Mouse (Mus musculus): ENCODE measurements around the gene Dpp4.
A peak's percentile ranks its signal among the peaks of the same experiment; 100 is the strongest.

The Dpp4 gene

DNA sequence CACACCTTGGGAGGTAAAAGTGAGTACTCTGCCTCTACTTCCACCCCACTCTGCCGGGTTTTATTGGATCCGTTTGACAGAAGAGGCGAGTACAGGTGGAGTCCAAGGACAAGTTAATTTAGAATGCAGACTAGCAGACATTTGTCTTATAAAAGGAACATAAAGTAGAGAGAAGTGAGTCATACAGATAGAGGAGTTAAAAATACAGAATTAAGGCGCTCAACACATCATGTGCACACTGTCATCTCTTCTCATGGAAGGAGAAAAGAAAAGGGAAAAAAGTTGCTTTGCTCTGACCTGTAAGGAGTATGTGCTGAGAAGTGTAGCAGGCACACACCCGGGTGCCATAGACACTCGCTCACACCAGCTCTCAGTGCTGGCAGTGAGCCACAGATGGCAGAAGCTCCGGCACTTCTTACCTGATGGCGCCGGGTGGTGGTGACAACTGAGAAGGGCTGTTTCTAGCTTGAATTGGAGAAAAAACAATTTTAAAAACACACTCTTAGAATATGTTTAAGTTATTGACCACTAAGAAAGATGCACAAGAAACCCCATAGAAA lies 88.9 kb downstream of the Dpp4 start:
- peak; percentile 98 for ATAC-seq (ENCODE audit: insufficient number of reproducible peaks, low FRiP score, low TSS enrichment)

- ATAC-seq (ENCODE audit: insufficient number of reproducible peaks, low FRiP score, low TSS enrichment), result no peak
These were observed 92.5 kb downstream of the Dpp4 start for GRCm38 (mm10) chr2:62319489-62319888.

DNA sequence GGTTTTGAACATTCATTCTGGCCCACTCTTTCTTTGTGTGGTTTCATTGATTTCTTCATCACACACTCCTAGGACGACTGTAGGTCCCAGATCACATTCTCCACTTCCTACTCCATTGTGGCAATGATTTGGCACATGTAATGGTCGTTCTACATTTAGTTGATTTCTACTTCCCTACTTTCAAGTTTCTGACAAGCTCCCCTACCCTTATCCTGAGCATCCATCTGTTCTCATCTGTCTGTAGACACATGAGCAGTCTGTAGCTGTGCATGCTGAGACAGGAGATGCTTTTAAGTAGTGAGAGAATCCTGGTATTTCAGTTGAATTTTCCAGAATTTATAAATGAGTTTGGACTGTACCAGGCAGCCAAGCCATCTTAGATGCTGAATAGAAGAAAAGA lies 95.1 kb downstream of the Dpp4 start:
- ATAC-seq (ENCODE audit: insufficient number of reproducible peaks, low FRiP score, low TSS enrichment), result no peak

- ATAC-seq (ENCODE audit: insufficient number of reproducible peaks, low FRiP score, low TSS enrichment), result no peak
These were observed 104.6 kb downstream of the Dpp4 start for GRCm38 (mm10) chr2:62307477-62307876.

- ATAC-seq (ENCODE audit: insufficient number of reproducible peaks, low FRiP score, low TSS enrichment), result no peak
These were observed 105.1 kb downstream of the Dpp4 start for GRCm38 (mm10) chr2:62306978-62307377.

DNA sequence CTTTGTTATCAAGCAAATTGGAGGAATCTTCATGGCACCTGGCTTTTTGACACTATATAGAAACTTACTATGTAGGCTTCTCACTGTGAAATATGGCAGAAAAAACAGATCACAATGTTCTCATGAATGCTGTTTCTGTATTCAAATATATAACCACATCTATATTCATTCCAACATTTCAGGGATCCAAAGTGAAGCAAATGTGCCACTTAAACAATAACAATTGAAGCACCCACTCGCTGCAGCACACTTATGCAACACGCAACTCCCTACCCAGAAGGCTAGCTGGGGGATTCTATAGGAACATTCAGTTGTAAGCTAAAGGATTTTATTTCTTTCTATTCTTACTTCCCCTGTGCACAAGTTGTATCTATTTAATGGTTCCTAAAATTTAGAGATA lies 110.3 kb downstream of the Dpp4 start:
- no peak for ATAC-seq (ENCODE audit: insufficient number of reproducible peaks, low FRiP score, low TSS enrichment)

DNA sequence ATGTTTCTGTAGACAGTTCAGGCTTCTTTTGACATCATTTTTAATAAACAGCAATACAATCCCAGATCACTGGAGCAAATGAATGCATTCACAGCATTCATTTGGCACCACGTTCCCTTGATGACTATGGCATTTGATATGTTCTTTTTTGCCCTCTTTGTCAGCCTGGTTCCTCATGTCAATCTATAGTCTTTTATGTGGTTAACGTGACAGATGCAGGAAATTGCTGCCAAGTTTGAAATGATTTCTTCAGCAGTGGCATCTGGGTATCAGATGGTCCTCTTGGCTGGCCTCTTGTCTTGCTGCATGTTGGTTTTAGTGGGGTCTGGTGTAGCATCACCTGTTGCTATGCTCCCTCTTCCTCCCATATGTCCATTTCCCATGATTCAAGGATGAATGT lies 118.2 kb downstream of the Dpp4 start:
- ATAC-seq (ENCODE audit: insufficient number of reproducible peaks, low FRiP score, low TSS enrichment), result no peak

- ATAC-seq (ENCODE audit: insufficient number of reproducible peaks, low FRiP score, low TSS enrichment), result no peak
These were observed 124.5 kb downstream of the Dpp4 start for GRCm38 (mm10) chr2:62287532-62287931.

DNA sequence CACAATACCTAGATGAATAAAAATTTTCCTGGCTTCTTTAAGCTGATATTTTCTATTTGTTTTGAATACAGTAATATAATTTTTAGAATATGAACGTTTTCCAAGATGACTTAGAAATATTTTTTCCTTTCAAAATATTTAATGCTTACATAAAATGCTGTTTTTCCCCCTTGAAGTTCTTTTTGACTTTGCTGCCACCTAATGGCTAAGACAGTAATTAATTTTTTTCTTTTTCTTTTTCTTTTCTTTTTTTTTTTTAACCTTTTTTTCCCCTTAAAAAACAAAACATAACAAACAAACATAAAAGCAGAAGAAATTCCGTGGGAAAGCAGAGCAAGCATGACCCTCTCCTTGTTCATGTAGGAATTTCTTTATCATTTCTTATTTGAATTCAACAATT lies 126.2 kb downstream of the Dpp4 start:
- ATAC-seq (ENCODE audit: insufficient number of reproducible peaks, low FRiP score, low TSS enrichment), result no peak

DNA sequence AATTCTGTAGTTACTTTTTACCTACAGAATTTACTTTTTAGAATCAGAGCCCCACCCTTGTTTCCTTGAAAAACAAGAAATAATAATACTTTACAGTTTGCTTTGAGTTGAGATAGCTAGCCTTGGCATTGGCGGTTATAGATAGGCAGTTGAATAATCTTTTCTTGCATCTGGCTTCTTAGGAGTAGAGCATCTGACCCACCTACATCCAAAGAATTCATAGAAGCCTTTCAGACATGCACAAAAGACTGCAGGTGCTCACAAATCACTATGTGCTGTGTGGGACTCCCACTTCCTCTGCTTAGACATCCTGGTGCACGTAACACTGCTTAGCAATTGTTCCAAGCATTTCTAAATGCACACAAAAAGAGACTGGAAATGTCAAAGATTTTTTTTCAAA lies 127.0 kb downstream of the Dpp4 start:
- ATAC-seq (ENCODE audit: insufficient number of reproducible peaks, low FRiP score, low TSS enrichment), result no peak

Data from cerebellum, adult (tissue).